Mouse (Mus musculus) CH12.LX (cell line): ENCODE data around the gene Cerkl. TPM values are rescaled to one million over a fixed set of nuclear protein-coding genes. Genes with fewer than 3 reads are reported as not detected.
A peak's percentile ranks its signal among the peaks of the same experiment; 100 is the strongest.

Source experiments
- DNase-seq: peaks from one replicate; pipeline ENCODE4 v3.0.0-alpha.2; 2013; ENCODE audit errors: extremely low read depth
- H3K27ac ChIP-seq: 2 replicates; pipeline ENCODE4 v1.5.1; 2012; ENCODE audit warnings: low read depth, mild to moderate bottlenecking, control low read depth, moderate library complexity; ENCODE audit not compliant: insufficient read depth
- H3K27me3 ChIP-seq: replicated peaks from 2 replicates; pipeline ENCODE3; 2012; ENCODE audit warnings: inconsistent platforms
- H3K36me3 ChIP-seq, 2 experiments: replicated peaks in 1 of 2; 2 replicates each; pipeline versions ENCODE3 to v1.6.1; 2012; ENCODE audit warnings: inconsistent platforms in 1 of 2, low read length in 1 of 2, mild to moderate bottlenecking in 1 of 2, mixed read lengths in 1 of 2, moderate library complexity in 1 of 2; ENCODE audit not compliant: control insufficient read depth in 1 of 2, insufficient read depth in 1 of 2
- H3K4me1 ChIP-seq, 2 experiments: 2 replicates each; pipeline ENCODE4 v1.6.1; 2012; ENCODE audit warnings: inconsistent platforms in 1 of 2, moderate library complexity in 1 of 2; ENCODE audit not compliant: insufficient read depth in 2 of 2, control insufficient read depth in 1 of 2
- H3K4me2 ChIP-seq: 2 replicates; pipeline ENCODE4 v1.6.1; 2012; ENCODE audit warnings: low read depth, mild to moderate bottlenecking, control low read depth; ENCODE audit not compliant: poor library complexity, insufficient read depth, severe bottlenecking
- H3K4me3 ChIP-seq, 3 experiments: fragments of 150-350 bp in 1 of 3; sonication (generic) in 1 of 3; replicated peaks in 1 of 3; 2 replicates each; pipeline versions ENCODE3 to v1.5.1; 2011 to 2012; ENCODE audit warnings: low read depth in 2 of 3, low read length in 2 of 3, mild to moderate bottlenecking in 2 of 3, moderate library complexity in 2 of 3, control low read depth in 1 of 3, improper control_type of control experiment in 1 of 3, inconsistent platforms in 1 of 3, mixed read lengths in 1 of 3; ENCODE audit not compliant: poor library complexity in 1 of 3
- H3K79me2 ChIP-seq: replicated peaks from 2 replicates; pipeline ENCODE4 v1.6.1; 2012; ENCODE audit warnings: mild to moderate bottlenecking, moderate library complexity; ENCODE audit not compliant: control insufficient read depth, poor library complexity, insufficient read depth, severe bottlenecking; ENCODE audit errors: extremely low read depth
- H3K9ac ChIP-seq: 2 replicates; pipeline ENCODE4 v1.6.1; 2012; ENCODE audit warnings: low read depth, mild to moderate bottlenecking, control low read depth, moderate library complexity; ENCODE audit not compliant: insufficient read depth
- H3K9me3 ChIP-seq: replicated peaks from 2 replicates; pipeline ENCODE3; 2012; ENCODE audit warnings: low read length, inconsistent platforms, mixed read lengths
- CHD2 ChIP-seq: IDR thresholded peaks from 2 replicates; pipeline ENCODE4 v1.6.1; 2011; ENCODE audit warnings: low read length, improper control_type of control experiment
- E2F4 ChIP-seq: IDR thresholded peaks from 2 replicates; pipeline ENCODE4 v1.6.1; 2011; ENCODE audit warnings: low read depth, low read length, improper control_type of control experiment; ENCODE audit not compliant: insufficient replicate concordance
- ELF1 ChIP-seq: IDR thresholded peaks from 2 replicates; pipeline ENCODE4 v1.6.1; 2014; ENCODE audit warnings: low read depth, mild to moderate bottlenecking, inconsistent platforms, low read length, improper control_type of control experiment
- GABPA ChIP-seq: IDR thresholded peaks from 2 replicates; pipeline ENCODE4 v1.6.1; 2012; ENCODE audit warnings: low read depth, low read length, improper control_type of control experiment, inconsistent platforms; ENCODE audit not compliant: insufficient replicate concordance
- JUND ChIP-seq: conservative IDR thresholded peaks from 2 replicates; pipeline ENCODE4 v1.6.1; 2011; ENCODE audit warnings: low read depth, low read length, improper control_type of control experiment
- MAFK ChIP-seq: IDR thresholded peaks from 2 replicates; pipeline ENCODE4 v1.6.1; 2011; ENCODE audit warnings: low read length, improper control_type of control experiment; ENCODE audit not compliant: insufficient replicate concordance
- MAX ChIP-seq: IDR thresholded peaks from 2 replicates; pipeline ENCODE4 v1.6.1; 2011; ENCODE audit warnings: low read length, improper control_type of control experiment
- MEF2A ChIP-seq: IDR thresholded peaks from 2 replicates; pipeline ENCODE4 v1.6.1; 2014; ENCODE audit warnings: low read depth, mild to moderate bottlenecking, inconsistent platforms, low read length, improper control_type of control experiment, borderline replicate concordance
- MXI1 ChIP-seq: IDR thresholded peaks from 2 replicates; pipeline ENCODE4 v1.6.1; 2011; ENCODE audit warnings: mild to moderate bottlenecking, low read depth, low read length, improper control_type of control experiment
- NRF1 ChIP-seq: IDR thresholded peaks from 2 replicates; pipeline ENCODE4 v1.6.1; 2014; ENCODE audit warnings: low read depth, mild to moderate bottlenecking, inconsistent platforms, low read length, improper control_type of control experiment, moderate library complexity
- POLR2A ChIP-seq: IDR thresholded peaks from 2 replicates; pipeline ENCODE4 v1.6.1; 2011; ENCODE audit warnings: low read depth, mild to moderate bottlenecking, improper control_type of control experiment, low read length
- POLR2AphosphoS2 ChIP-seq: IDR thresholded peaks from 2 replicates; pipeline ENCODE4 v1.6.1; 2011; ENCODE audit warnings: low read depth, low read length, improper control_type of control experiment
- SMC3 ChIP-seq: IDR thresholded peaks from 2 replicates; pipeline ENCODE4 v1.6.1; 2011; ENCODE audit warnings: low read depth, low read length, improper control_type of control experiment
- TBP ChIP-seq: conservative IDR thresholded peaks from 2 replicates; pipeline ENCODE4 v1.6.1; 2011; ENCODE audit warnings: low read depth, low read length, improper control_type of control experiment
- TCF12 ChIP-seq: IDR thresholded peaks from 2 replicates; pipeline ENCODE4 v1.6.1; 2014; ENCODE audit warnings: low read depth, mild to moderate bottlenecking, inconsistent platforms, low read length, improper control_type of control experiment
- USF1 ChIP-seq: IDR thresholded peaks from 2 replicates; pipeline ENCODE4 v1.6.1; 2014; ENCODE audit warnings: low read depth, mild to moderate bottlenecking, inconsistent platforms, low read length, improper control_type of control experiment
- USF2 ChIP-seq: conservative IDR thresholded peaks from 2 replicates; pipeline ENCODE4 v1.6.1; 2011; ENCODE audit warnings: low read depth, low read length, improper control_type of control experiment
- ZKSCAN1 ChIP-seq: IDR thresholded peaks from 2 replicates; pipeline ENCODE4 v1.6.1; 2012; ENCODE audit warnings: low read depth, inconsistent platforms, low read length, improper control_type of control experiment, borderline replicate concordance
- dilution Hi-C: fragments of 300-500 bp; cut with MboI; formaldehyde crosslinking; loops from 2 replicates; pipeline ENCODE4 v1.14.3; 2020; ENCODE audit warnings: low sequenced_read_pairs; ENCODE audit not compliant: extremely low pct_unique_long_range_greater_than_20kb, extremely low pct_ligation_motif_present
- in situ Hi-C: fragments of 300-500 bp; cut with MboI; formaldehyde crosslinking; loops from 3 replicates; pipeline ENCODE4 v1.14.3; 2019; ENCODE audit warnings: low sequenced_read_pairs, low pct_ligation_motif_present, low pct_unique_long_range_greater_than_20kb, mixed read lengths
- polyA plus RNA-seq: library from polyadenylated mRNA; unstranded; fragments of >175 nt; gene quantifications from 2 replicates; pipeline ENCODE4 v1.2.1, GENCODE M21; 2012; ENCODE audit warnings: low read depth; ENCODE audit not compliant: insufficient read length
- total RNA-seq, 2 experiments: library from RNA; depleted of rRNA; stranded (reverse); fragments of 300-350 nt in 1 of 2; fragments of >200 nt in 1 of 2; gene quantifications; 2 replicates each; pipeline ENCODE4 v1.2.3; 2012 to 2014

Gene Cerkl
- total and polyA plus RNA-seq, 3 experiments = 10.9 to 19.6 (median 15.6) TPM

- TF ChIP-seq MEF2A (peak; percentile 72), TBP (no peak), MAFK (peak; percentile 93), POLR2A (no peak), JUND (peak; percentile 41; the same call in 1 of the 2 replicates), ZKSCAN1 (no peak), TCF12 (peak; percentile 58), SMC3 (peak; percentile 98), MXI1 (peak; percentile 38; the same call in 1 of the 2 replicates), ELF1 (no peak; the same call in 1 of the 2 replicates)
Observed at GRCm38 (mm10) chr2:79498990-79499755, 42.6 kb upstream of the Cerkl start (continued).

- DNase-seq = peak; percentile 11
- TF ChIP-seq MAFK = no peak
- no peak for TF ChIP-seq CHD2
- TF ChIP-seq POLR2AphosphoS2 = no peak
- TF ChIP-seq USF1 = no peak
- TF ChIP-seq USF2 = no peak
- no peak for TF ChIP-seq E2F4
- TF ChIP-seq SMC3 = no peak
- no peak for TF ChIP-seq POLR2A
- TF ChIP-seq TCF12 = no peak
- no peak for TF ChIP-seq NRF1
- TF ChIP-seq, all 38 proteins: peak for 0
Observed at GRCm38 (mm10) chr2:79485127-79485526, 28.5 kb upstream of the Cerkl start.

GRCm38 (mm10) chr2:79482511-79482910 is 25.9 kb upstream of the Cerkl start:
- H3K4me1 ChIP-seq = peaks cover 0 to 7% of the 10 kb centered on the region in 2 experiments; a peak in 2 of 4 replicates
- in situ Hi-C loops (no loop called here), dilution Hi-C loops (no loop called here)
- no peak overlapping the region for H3K4me2 ChIP-seq
- H3K79me2 ChIP-seq = no peaks in the 10 kb centered on the region
- no peaks in the 10 kb centered on the region for H3K27me3 ChIP-seq
- no peak overlapping the region for H3K9ac ChIP-seq
- TF ChIP-seq POLR2AphosphoS2 (no peak), TCF12 (no peak), MXI1 (no peak), MAX (no peak), GABPA (no peak)
- no peaks in the 10 kb centered on the region for H3K9me3 ChIP-seq
- no peak for DNase-seq
- no peak overlapping the region for H3K4me3 ChIP-seq
- no peak overlapping the region for H3K27ac ChIP-seq
- H3K36me3 ChIP-seq = no peaks in the 10 kb centered on the region

More at GRCm38 (mm10) chr2:79485127-79485526, 28.5 kb upstream of the Cerkl start:
- Histone ChIP-seq H3K27ac (no peak overlapping the region), H3K4me1 (peaks cover 0 to 7% of the 10 kb centered on the region in 2 experiments; a peak in 2 of 4 replicates), H3K9me3 (no peaks in the 10 kb centered on the region), H3K4me2 (peak overlapping the region; percentile 40), H3K27me3 (no peaks in the 10 kb centered on the region), H3K9ac (no peak overlapping the region), H3K79me2 (no peaks in the 10 kb centered on the region), H3K36me3 (no peaks in the 10 kb centered on the region), H3K4me3 (no peak overlapping the region)
- in situ Hi-C loops (no loop called here), dilution Hi-C loops (no loop called here)
